Mouse (Mus musculus) limb, embryonic 10.5 days (tissue): ENCODE data around the gene Oxsr1. TPM values are rescaled to one million over a fixed set of nuclear protein-coding genes. Genes with fewer than 3 reads are reported as not detected.
A peak's percentile ranks its signal among the peaks of the same experiment; 100 is the strongest.

Experiments used
- DNase-seq: peaks from one replicate; pipeline ENCODE4 v3.0.0-alpha.2; 2017; ENCODE audit warnings: low spot score
- H3K27ac ChIP-seq: fragments of 300-500 bp; sonication (generic); 2 replicates; pipeline ENCODE4 v1.5.1; 2016; ENCODE audit warnings: mild to moderate bottlenecking
- H3K27me3 ChIP-seq: fragments of 300-500 bp; sonication (generic); 2 replicates; pipeline ENCODE4 v1.6.1; 2016; ENCODE audit warnings: low read depth, mild to moderate bottlenecking; ENCODE audit not compliant: poor library complexity, severe bottlenecking
- H3K36me3 ChIP-seq: fragments of 300-500 bp; sonication (generic); 2 replicates; pipeline ENCODE4 v1.6.1; 2016; ENCODE audit warnings: mild to moderate bottlenecking, moderate library complexity
- H3K4me1 ChIP-seq: fragments of 300-500 bp; sonication (generic); 2 replicates; pipeline ENCODE4 v1.6.1; 2016
- H3K4me3 ChIP-seq: fragments of 300-500 bp; sonication (generic); 2 replicates; pipeline ENCODE4 v1.5.1; 2016; ENCODE audit warnings: mild to moderate bottlenecking, moderate library complexity
- H3K9me3 ChIP-seq: fragments of 300-500 bp; sonication (generic); replicated peaks from 2 replicates; pipeline ENCODE4 v1.6.1; 2016; ENCODE audit warnings: mild to moderate bottlenecking
- WGBS: fragments of 180-500 bp; shearing (Covaris S2); methylation state at CpG from one replicate; pipeline ENCODE4 v1.1.7; 2016; 5-methylcytosine and 5-hydroxymethylcytosine counted together
- polyA plus RNA-seq: library from polyadenylated mRNA; unstranded; fragments of >200 nt; fragmentation: Nextera tagmentation; extraction: Ambion mirVana; gene quantifications from 2 replicates; pipeline ENCODE4 v1.2.1, GENCODE M21; 2016

Oxsr1 gene
- polyA plus RNA-seq, 1 experiment from 2014 or later: 11.9 TPM

DNA sequence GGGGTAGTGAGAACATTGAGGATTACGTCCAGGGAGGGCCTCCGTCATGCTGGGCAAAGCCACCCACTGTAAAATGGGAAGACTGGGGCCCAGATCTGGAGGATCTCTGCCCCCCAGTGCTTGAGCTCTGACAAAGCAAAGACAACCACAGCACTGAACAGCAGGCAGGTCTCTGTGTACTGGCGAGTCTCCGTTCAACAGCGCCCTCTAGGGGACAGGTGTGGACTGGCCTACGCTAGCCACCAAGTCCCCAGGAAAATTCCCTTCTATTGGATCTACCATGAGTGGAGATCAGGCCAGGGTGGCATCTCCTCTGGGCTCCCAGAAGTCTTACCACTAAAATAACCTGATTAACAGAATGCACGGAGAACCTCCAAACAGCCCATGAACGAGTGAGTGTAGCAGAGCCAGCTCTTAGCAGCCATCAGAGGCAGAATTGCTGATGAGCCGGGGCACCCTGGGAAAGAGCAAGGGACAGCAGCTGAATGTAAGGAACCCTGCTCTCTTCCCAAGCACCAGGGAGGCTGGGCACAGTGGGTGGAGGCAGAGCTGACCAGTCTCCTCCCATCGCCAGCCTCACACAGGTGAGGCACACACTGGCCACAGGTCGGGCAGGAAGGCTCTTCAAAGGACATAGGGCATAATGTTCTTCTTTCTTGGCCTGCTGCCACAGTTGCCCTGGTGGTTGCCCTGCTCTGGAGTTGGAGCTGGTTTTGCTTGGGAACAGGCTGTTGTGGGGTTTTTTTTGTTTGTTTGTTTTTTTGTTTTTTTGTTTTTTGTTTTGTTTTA is 129.8 kb downstream of the Oxsr1 start:
- no peaks in the 10 kb centered on the region for H3K9me3 ChIP-seq
- no peak overlapping the region for H3K4me3 ChIP-seq
- H3K4me1 ChIP-seq: no peaks in the 10 kb centered on the region
- WGBS: 34% methylated on average over 11 of the region's 11 CpGs
- H3K27ac ChIP-seq: no peak overlapping the region
- H3K36me3 ChIP-seq: no peaks in the 10 kb centered on the region
- DNase-seq: peak; percentile 65
- no peaks in the 10 kb centered on the region for H3K27me3 ChIP-seq

Other genes starting within 250 kb of the Oxsr1 start
- 11.2 and 14.3 TPM in 2 replicates for gene Plcd1, start 228.9 kb downstream of the Oxsr1 start, polyA plus RNA-seq
- 0.63 and 1.0 TPM in 2 replicates for gene Dlec1, start 219.9 kb downstream of the Oxsr1 start, polyA plus RNA-seq
- gene Acaa1b, start 165.3 kb downstream of the Oxsr1 start, polyA plus RNA-seq: 1.1 TPM in 2 replicates
- gene Gm47289, start 163.3 kb downstream of the Oxsr1 start, polyA plus RNA-seq: not detected in 2 replicates
- not detected in 2 replicates for gene Slc22a13, start 113.3 kb downstream of the Oxsr1 start, polyA plus RNA-seq
- 71.6 and 78.2 TPM in 2 replicates for gene Acaa1a, start 17.2 kb upstream of the Oxsr1 start, polyA plus RNA-seq
- gene Myd88, start 19.0 kb upstream of the Oxsr1 start, polyA plus RNA-seq: 7.6 and 9.2 TPM in 2 replicates
- gene Xylb, start 35.0 kb upstream of the Oxsr1 start, polyA plus RNA-seq: 11.4 and 12.8 TPM in 2 replicates
- gene Slc22a14, start 43.1 kb upstream of the Oxsr1 start, polyA plus RNA-seq: not detected in 2 replicates
- gene Acvr2b, start 79.7 kb upstream of the Oxsr1 start, polyA plus RNA-seq: 74.7 and 92.6 TPM in 2 replicates
- 39.7 and 44.6 TPM in 2 replicates for gene Exog, start 122.5 kb upstream of the Oxsr1 start, polyA plus RNA-seq